Mouse (Mus musculus) liver, adult 2 months (tissue): ENCODE results near the gene Irf1.

Source experiments
- CTCF ChIP-seq: fragments of 200-500 bp; IDR thresholded peaks from 2 replicates; pipeline ENCODE4 v1.5.1; 2011; ENCODE audit warnings: low read depth, low read length, control low read depth
- POLR2A ChIP-seq: fragments of 200-500 bp; IDR thresholded peaks from 2 replicates; pipeline ENCODE4 v1.6.1; 2011; ENCODE audit warnings: low read length, control low read depth; ENCODE audit not compliant: insufficient read depth; ENCODE audit errors: extremely low read depth

DNA sequence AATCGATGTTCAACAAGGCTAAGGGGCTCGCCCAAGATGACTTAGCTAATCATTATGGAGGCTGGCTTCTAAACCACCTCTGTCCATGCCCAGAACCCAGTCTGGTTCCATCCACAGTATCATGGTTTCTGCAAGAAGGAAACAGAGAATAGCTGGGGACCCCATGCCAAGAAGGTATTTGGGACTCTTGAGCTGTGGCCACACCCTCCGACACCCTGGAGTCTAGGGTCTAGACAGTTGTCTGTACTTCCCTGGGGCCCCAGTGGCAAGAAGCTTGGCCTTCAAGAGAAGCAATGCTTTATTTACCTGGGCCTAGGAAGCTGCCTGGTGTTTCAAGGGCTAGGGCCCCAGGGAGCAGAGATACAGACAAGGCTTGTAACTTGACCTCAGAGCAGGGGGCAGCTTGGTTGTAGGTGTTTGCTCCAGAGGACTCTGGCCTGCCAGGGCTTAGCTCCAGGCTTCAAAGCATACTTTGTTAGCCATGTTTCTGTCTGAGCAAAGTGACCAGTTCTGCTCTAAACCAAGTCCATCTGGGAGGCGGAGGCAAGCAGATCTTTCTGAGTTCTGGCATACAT lies 11.5 kb downstream of the Irf1 start:
- TF ChIP-seq CTCF (no peak), POLR2A (no peak)
